Mouse (Mus musculus) ovary, postnatal 10 days (tissue): ENCODE measurements around the gene Cdkl3.
"Not testable (repeated sequence)": the region's sequence is repeated elsewhere in the genome, so short reads cannot be mapped to it uniquely, and the experiment has no call there.

Experiments used
- DNase-seq: peaks from one replicate; pipeline ENCODE4 v3.0.0; 2022; ENCODE audit warnings: low spot score

Cdkl3 gene

DNA sequence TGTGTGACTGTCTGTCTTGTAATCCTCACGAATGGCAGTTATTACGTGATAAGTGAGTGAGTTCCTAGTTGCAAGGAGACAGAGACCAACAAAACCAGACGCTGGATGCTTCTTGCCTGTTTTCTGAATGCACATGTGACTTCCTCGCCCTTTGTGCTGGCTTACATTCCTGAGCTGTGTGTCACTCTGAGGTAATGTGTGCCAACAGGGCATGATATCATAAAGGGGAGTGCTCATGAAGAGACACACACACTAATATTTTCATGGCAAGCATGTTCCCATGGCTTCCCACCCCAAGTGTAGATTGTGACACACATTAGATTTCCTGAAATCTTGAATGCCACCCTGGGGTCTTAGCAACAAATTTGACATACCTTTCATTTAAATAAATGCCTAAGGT is 73.9 kb downstream of the Cdkl3 start:
- DNase-seq = no peak

DNA sequence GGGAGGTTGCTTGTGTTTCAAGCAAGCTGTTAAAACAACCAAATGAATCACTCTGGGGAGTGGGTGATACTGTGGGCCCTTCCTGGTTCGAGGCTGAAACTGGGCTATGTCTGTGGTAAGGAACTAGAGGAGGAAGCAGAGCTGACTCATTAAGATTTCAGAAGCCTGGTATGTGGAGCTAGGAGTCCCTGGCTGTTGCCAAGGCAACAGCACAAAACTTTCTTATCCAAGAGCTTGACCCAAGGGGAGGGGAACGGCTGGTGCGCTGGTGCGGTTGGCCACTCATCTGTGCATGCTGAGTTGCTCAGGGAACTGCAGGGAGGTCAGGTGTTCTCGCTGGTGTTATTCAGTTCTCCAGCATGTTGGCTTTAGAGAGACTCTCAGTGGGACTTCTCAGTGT is 76.0 kb downstream of the Cdkl3 start:
- no peak for DNase-seq

GRCm38 (mm10) chr11:52080656-52081055 is 76.6 kb downstream of the Cdkl3 start:
- no peak for DNase-seq

- DNase-seq = no peak
Measured at GRCm38 (mm10) chr11:52085857-52086203, 81.8 kb downstream of the Cdkl3 start.

- no peak for DNase-seq
Measured at GRCm38 (mm10) chr11:52086204-52086864, 82.3 kb downstream of the Cdkl3 start.

DNA sequence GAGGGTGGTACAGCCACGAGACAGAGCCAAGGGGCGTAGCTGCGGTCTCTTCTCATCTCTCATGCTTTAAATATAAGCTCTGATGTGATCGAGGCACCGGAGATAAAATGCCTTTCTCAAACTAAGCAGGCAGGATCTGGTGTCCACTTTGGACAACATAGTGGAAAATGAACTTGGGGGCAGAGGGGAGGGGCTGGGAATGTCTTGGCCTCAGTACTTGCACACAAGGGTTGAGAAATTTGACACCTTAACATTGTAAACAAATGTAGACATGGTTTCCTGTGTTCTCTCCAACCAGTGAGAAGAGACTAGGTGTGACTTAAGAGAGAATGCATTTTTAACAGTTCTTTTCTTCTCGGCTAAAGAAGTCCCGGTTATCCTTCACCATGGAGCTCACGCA is 85.3 kb downstream of the Cdkl3 start:
- no peak for DNase-seq

DNA sequence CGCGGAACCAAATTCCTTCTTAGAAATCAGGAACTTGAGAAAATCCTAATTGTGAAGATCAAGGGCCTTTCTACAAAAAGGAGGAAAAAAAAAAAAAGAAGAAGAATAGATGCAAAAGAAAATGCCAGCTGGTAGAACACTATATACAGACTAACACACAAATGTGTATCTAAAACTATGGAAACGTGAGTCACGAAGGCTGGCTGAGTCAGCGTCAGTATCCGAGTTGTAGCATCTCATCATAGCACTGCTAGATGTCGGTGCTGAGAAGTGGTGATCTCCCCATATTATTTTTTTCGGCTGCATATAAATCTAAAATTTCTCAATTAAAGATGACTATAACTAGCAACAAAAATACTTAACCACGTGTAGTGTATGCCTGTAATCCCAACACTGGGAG is 87.2 kb downstream of the Cdkl3 start:
- no peak for DNase-seq

GRCm38 (mm10) chr11:52094568-52094967 is 90.5 kb downstream of the Cdkl3 start:
- no peak for DNase-seq

DNA sequence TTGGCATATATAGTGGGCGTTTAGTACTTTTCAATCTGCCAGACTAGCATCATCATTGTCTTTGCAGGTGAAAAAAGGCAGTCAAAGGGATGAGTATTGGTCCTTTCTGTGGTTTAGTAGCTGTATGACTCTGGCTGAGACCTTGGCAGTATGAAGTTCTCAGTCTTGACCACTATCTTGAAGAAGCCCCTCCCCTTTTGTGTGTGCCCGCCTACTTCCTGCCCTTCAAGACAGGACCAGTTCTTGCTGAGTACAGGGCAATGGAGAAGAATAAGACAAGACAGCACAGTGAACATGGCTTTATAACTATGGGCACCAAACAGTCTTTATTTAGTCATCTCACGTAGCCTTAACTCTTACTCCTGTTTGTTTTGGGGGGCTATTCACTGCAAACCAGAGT is 93.0 kb downstream of the Cdkl3 start:
- DNase-seq = no peak

DNA sequence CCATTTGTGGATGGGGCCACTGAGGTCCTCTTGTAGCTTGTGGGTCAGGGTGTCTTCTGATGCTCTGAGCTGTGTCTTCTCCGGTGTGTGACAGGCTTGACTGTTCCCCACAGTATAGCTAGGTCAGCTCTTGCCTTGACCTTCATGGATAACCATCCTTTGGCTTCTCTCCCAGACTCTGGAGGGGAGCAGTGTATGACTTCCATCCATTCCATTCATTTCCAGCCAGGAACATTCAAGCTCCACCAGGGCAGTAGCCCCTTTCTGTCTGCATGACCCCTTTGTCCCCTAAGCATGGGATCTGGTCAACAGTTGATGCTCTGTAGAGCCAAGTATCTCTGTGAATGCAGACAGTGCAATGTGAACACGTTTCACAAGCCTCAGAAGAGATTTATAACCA is 93.6 kb downstream of the Cdkl3 start:
- no peak for DNase-seq

DNA sequence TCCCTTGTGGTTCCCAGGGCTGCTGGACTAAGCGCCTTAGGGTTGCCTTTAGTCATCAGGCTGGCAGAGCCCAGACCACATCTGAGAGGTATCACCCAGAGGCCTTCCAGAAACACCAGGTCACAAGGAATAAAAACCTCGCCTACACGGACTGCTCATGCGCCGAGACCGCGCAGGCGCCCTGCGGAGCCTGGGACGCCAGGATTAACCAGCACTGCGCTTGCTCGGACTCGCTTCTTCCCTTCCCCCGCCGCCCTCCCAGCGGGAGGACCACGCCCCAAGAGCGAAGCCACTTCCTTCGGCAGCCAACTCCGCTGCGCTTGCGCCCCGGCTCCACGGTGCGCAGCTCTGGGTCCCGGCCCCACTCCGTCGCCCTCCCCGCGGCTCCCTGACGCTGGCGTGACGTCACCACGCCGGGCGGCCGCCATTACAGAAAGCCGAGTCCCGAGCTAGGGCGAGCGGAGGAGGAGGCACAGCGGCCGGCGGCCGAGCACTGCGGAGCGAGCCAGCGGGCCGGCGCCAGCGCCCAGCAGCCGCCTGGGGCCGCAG is 94.5 kb downstream of the Cdkl3 start, which contains the start of gene Ppp2ca:
TSS of gene Ppp2ca (plus strand) at position 284 of the 549 bp plus-strand sequence.
- DNase-seq = peak; percentile 95

DNA sequence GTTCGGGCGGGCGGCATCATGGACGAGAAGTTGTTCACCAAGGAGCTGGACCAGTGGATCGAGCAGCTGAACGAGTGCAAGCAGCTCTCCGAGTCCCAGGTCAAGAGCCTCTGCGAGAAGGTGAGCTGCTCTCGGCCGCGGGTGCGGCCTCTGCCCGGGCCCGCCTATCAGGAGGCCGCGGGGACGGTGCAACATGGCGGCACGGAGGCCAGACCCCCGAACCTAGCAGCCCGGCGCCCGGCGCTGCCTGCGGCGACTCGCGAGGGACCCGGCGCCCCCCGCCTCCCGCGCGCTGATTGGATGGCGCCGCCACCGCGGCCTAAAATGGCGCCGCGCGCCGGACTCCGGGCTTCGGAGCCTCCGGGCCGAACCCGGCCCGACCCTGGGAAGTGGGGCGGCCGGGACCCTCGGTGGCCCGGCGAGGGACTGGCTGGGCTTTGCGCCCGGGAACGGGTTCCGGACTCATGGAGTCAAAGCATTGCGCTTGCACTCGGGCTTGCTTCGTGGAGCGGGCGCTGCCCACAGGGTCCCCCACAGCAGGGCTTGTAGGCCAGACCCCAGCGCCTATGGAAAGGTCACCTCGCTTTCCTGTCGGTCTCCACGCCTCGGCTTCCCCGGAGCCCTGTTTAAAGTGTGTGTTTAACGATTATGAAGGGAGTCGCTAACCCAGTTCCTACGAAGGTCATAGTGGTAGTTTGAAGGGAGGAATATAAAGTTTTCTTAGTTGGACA is 95.2 kb downstream of the Cdkl3 start:
- peak; percentile 63 for DNase-seq

DNA sequence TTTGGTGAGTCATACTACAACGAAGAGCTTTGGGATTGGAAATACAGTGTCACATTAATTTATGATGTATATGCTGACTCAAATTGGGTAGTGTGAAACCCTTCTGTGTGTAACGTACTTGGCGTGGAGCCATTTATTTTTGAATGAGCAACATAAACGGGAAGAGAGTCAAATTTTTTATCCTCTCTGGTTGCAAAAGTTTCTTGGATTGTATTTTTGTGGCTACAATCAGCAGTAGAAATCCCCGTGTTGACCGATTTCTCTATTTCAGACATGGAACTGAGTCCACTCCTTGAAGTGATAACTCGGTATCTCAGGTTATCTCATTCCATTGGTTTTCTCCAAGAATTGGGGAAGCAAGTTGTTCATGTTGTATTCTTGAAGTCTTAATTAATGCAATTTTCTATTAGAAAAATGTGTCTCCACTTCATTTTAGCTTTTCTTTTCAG is 95.8 kb downstream of the Cdkl3 start:
- DNase-seq = no peak

GRCm38 (mm10) chr11:52102977-52103376 is 99.0 kb downstream of the Cdkl3 start:
- DNase-seq = no peak

- no peak for DNase-seq
Measured at GRCm38 (mm10) chr11:52105503-52105902, 101.5 kb downstream of the Cdkl3 start.

DNA sequence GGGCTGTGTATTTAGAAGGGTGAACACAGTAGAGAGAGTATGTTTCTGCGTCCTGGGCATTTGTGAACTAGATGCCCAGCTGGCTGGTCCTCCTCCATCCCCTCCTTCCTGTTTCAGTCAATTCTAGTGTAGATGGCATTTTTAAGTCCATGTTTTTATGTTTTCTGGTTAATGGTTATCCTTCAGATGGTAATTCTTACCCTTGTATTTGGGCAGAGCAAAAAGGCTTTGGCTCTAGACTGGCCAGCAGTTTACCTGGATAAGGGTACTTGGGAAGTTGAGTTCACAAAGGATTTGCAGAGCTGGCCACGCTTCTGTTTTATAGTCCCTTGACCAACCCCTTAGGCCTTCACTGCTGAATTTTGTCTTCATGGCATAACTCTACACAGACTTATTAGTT is 102.0 kb downstream of the Cdkl3 start:
- DNase-seq = no peak

- DNase-seq = no peak
Measured at GRCm38 (mm10) chr11:52106438-52106837, 102.4 kb downstream of the Cdkl3 start.

- no peak for DNase-seq
Measured at GRCm38 (mm10) chr11:52108796-52109195, 104.8 kb downstream of the Cdkl3 start.

DNA sequence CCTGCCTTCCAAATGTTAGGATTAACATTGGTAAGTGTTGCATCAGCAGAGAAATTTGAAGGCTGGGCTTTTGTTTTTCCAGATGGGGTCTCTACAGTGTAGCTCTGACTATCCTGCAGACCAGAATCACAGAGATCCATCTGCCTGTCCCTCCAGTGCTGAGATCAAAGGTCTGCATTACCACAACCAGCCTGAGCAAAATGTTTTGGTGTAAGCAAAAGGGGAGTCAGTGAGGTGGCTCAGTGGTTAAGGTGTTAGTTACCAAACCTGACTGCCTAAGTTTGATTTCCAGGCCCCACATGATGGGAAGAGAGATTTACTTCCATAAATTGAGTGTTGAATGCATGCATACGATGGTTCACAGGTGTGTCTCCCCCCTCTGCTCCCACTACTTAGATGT is 105.4 kb downstream of the Cdkl3 start:
- no peak for DNase-seq

GRCm38 (mm10) chr11:52115479-52115878 is 111.5 kb downstream of the Cdkl3 start:
- no peak for DNase-seq

GRCm38 (mm10) chr11:52116117-52116516 is 112.1 kb downstream of the Cdkl3 start:
- DNase-seq = not testable (repeated sequence)

GRCm38 (mm10) chr11:52117156-52117555 is 113.1 kb downstream of the Cdkl3 start:
- DNase-seq = no peak

DNA sequence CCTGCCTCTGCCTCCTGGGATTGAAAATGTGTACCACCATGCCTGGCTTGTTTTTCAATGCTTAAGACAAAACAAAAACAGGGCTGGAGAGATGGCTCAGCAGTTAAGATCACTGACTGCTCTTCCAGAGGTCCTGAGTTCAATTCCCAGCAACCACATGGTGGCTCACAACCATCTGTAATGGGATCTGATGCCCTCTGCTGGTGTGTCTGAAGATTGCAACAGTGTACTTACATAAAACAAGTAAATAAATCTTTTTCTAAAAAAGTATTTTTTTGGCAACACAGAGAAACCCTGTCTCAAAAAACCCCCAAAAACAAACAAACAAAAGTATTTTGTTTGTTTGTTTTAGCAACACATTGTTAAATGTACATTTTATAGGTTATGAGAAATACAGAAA is 116.4 kb downstream of the Cdkl3 start:
- not testable (repeated sequence) for DNase-seq
